Mouse (Mus musculus) urinary bladder, postnatal 4 days (tissue): Measurements from ENCODE around the gene Grn.

Experiments used
- DNase-seq, 2 experiments: peaks; one replicate each; pipeline ENCODE4 v3.0.0; 2021 to 2022; ENCODE audit warnings: low spot score in 2 of 2

The Grn gene

DNA sequence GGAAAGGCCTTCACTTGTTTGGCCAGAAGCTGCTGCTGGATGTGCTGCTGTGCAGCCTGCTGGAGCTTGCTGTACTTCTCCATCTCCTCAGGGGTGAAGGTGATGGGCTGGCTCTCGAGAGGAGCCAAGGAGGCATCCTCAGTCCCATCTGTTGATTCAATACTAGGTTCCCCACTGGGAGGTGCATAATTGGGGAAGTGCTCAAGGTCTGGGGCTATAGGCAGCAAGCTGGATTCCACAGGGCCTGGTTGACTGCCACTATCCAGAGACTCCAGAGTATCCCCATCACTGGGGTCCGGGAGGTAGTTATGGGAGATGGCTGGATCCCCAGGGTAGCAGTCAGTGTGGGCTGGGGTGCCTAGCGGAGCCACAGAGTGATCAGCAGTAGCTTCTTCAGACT lies 48.6 kb downstream of the Grn start:
- no peak for DNase-seq

DNA sequence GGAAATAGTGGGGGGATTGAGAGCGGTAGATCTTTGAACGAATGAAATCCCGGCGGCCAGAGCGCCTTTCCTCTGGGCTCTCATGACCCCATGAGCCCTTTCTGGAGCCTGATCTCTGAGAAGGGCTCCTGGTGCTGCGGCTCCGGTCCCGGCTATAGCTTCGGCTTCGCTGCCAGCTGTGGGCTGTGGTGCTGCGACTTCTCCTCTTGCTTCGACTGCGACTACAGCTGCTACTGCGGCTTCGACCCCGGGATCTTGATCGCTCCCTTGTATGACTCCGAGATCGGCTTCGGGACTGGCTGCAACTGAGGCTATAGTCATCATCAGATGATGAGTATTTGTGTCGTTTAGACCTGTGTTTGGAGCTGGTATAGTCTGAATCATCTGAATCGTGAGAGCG lies 49.5 kb downstream of the Grn start:
- DNase-seq: no peak

DNA sequence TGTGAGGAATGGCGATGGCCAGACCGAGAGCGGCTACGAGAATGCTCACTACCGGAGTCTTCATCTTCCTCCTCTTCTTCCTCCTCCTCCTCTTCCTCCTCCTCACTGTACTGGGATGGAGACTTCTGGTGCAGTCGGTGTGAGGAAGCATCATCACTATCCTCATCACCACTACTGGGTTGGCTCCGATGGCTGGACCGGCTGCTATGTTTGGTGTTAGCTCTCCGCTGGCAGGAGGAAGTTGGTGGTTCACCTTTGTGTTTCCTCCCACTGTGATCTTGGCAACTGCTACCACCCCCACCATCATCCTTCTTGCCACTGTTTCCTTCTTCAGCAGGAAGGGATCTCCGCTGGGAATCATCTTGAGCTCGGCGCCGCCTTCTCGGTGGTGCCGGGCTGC lies 50.0 kb downstream of the Grn start:
- DNase-seq: no peak

DNA sequence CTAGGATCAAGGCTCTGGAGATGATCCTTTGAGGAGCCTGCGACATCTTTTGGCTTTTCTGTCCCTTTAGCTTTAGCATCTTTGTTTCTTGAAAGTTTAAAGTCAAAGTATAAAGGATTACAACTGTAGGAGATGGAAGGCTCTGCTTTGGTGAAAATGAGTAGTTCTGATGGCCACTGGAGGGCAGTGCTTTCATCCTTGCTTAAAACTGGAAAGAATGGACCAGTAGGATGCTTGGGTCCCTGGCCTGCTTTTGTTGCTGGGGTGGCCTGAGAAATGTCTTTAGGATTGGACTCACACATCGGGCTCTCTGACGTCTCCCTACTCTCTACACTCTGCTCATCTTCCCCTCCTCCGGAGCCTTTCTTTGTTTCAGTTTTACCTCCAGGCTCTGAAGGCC lies 50.8 kb downstream of the Grn start:
- no peak for DNase-seq

DNA sequence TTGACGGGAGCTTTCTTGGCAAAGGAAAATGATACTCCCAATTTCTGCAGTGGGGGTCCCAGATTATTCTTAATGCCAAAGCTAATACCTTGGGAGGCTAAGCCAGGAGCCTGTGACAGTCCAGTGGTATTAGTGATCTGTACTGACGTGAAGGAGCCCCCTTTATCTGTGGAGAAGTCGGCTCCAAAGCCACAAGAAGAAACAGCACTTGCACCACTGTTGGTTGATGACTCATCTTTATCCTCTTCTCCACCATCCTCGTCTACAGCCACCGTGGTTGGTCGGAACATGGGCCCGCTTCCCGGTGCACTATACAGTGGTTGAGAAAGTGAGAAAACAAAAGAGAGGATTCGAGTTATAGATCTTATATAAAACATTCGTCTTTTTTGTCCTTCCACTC lies 51.7 kb downstream of the Grn start:
- DNase-seq: no peak
